Mouse (Mus musculus) myocyte (in vitro differentiated cells): ENCODE measurements around the gene Bcl2a1c.
"Not testable (repeated sequence)": the region's sequence is repeated elsewhere in the genome, so short reads cannot be mapped to it uniquely, and the experiment has no call there.

Experiments used
- E2F4 ChIP-seq: IDR thresholded peaks from one replicate; pipeline ENCODE4 v1.6.1; 2011; ENCODE audit warnings: mild to moderate bottlenecking, control low read depth, moderate library complexity; ENCODE audit not compliant: insufficient read depth
- MAX ChIP-seq: IDR thresholded peaks from one replicate; pipeline ENCODE4 v1.6.1; 2011; ENCODE audit warnings: low read depth, mild to moderate bottlenecking, control low read depth
- POLR2A ChIP-seq: IDR thresholded peaks from one replicate; pipeline ENCODE4 v1.6.1; 2011; ENCODE audit warnings: low read depth, mild to moderate bottlenecking, control low read depth, moderate library complexity; ENCODE audit not compliant: insufficient read length
- POLR2AphosphoS2 ChIP-seq: IDR thresholded peaks from one replicate; pipeline ENCODE4 v1.6.1; 2011; ENCODE audit warnings: low read depth, control low read depth; ENCODE audit not compliant: insufficient read length
- TCF12 ChIP-seq: IDR thresholded peaks from one replicate; pipeline ENCODE4 v1.6.1; 2011; ENCODE audit warnings: mild to moderate bottlenecking, control low read depth; ENCODE audit not compliant: poor library complexity, insufficient read depth, severe bottlenecking
- USF1 ChIP-seq: IDR thresholded peaks from one replicate; pipeline ENCODE4 v1.6.1; 2011; ENCODE audit warnings: low read depth, mild to moderate bottlenecking, control low read depth, moderate library complexity

- not testable (repeated sequence) for TF ChIP-seq MAX, POLR2A, POLR2AphosphoS2, E2F4, TCF12, USF1
These were observed 18.2 kb upstream of the Bcl2a1c start for GRCm38 (mm10) chr9:114311752-114312151.
